Mouse (Mus musculus) forebrain, embryonic 15.5 days (tissue): ENCODE measurements around the gene Cmss1. TPM values are rescaled to one million over a fixed set of nuclear protein-coding genes. Genes with fewer than 3 reads are reported as not detected.

Source experiments
- ATAC-seq: fragments of 200-750 bp; cut with Nextera tagmentation; replicated peaks from 2 replicates; pipeline ENCODE4 v1.8.0; 2017; ENCODE audit warnings: mild to moderate bottlenecking, moderate TSS enrichment, moderate library complexity
- H3K27ac ChIP-seq: fragments of 300-500 bp; sonication (generic); replicated peaks from 2 replicates; pipeline ENCODE4 v1.5.1; 2015; ENCODE audit warnings: mild to moderate bottlenecking, inconsistent platforms
- H3K27me3 ChIP-seq: fragments of 300-500 bp; sonication (generic); 2 replicates; pipeline ENCODE4 v1.6.1; 2015; ENCODE audit warnings: inconsistent platforms
- H3K36me3 ChIP-seq: fragments of 300-500 bp; sonication (generic); 2 replicates; pipeline ENCODE4 v1.6.1; 2015; ENCODE audit warnings: mild to moderate bottlenecking, inconsistent platforms
- H3K4me1 ChIP-seq: fragments of 300-500 bp; sonication (generic); 2 replicates; pipeline ENCODE4 v1.6.1; 2015; ENCODE audit warnings: inconsistent platforms
- H3K4me2 ChIP-seq: fragments of 300-500 bp; sonication (generic); replicated peaks from 2 replicates; pipeline ENCODE4 v1.6.1; 2015; ENCODE audit warnings: mild to moderate bottlenecking, inconsistent platforms
- H3K4me3 ChIP-seq: fragments of 300-500 bp; sonication (generic); 2 replicates; pipeline ENCODE4 v1.5.1; 2015; ENCODE audit warnings: mild to moderate bottlenecking, inconsistent platforms
- H3K9ac ChIP-seq: fragments of 300-500 bp; sonication (generic); replicated peaks from 2 replicates; pipeline ENCODE4 v1.6.1; 2015; ENCODE audit warnings: mild to moderate bottlenecking, inconsistent platforms
- H3K9me3 ChIP-seq: fragments of 300-500 bp; sonication (generic); 2 replicates; pipeline ENCODE4 v1.6.1; 2016; ENCODE audit warnings: inconsistent platforms
- WGBS: fragments of 180-500 bp; shearing (Covaris S2); methylation state at CpG from one replicate; pipeline ENCODE4 v1.1.7; 2015; ENCODE audit warnings: mixed read lengths; 5-methylcytosine and 5-hydroxymethylcytosine counted together
- polyA plus RNA-seq: library from polyadenylated mRNA; unstranded; fragments of >200 nt; fragmentation: Nextera tagmentation; extraction: Ambion mirVana; gene quantifications from 2 replicates; pipeline ENCODE4 v1.2.1, GENCODE M21; 2015

Gene Cmss1
- polyA plus RNA-seq, 1 experiment from 2014 or later: 41.8 TPM

DNA sequence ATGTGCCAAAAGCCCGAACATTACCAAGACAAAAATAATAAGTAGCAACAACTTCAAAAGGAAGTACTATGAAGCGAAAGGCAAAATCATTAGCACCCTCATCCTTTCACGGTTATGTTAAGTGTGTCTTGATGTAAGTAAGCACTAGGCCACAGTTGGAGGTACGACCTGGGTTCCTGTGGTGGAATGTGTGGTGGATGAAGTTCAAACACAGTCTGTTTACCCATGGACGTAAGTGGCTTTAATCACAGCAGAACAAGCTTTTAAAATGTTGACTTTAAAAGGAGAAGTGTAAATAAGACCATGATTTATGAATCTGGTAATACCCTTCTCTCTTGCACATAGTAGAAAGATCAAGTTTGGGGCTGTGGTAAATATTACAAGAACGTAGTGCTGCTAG lies 100.5 kb downstream of the Cmss1 start:
- no peak overlapping the region for H3K4me2 ChIP-seq
- ATAC-seq: no peak
- H3K4me3 ChIP-seq: no peak overlapping the region
- no peaks in the 10 kb centered on the region for H3K4me1 ChIP-seq
- H3K9me3 ChIP-seq: no peaks in the 10 kb centered on the region
- no peaks in the 10 kb centered on the region for H3K27me3 ChIP-seq
- H3K36me3 ChIP-seq: no peaks in the 10 kb centered on the region
- no peak overlapping the region for H3K9ac ChIP-seq
- WGBS: 91% methylated on average over 6 of the region's 6 CpGs
- H3K27ac ChIP-seq: no peak overlapping the region

GRCm38 (mm10) chr16:57504728-57505127 lies 101.9 kb downstream of the Cmss1 start:
- H3K27ac ChIP-seq: no peak overlapping the region
- no peak overlapping the region for H3K9ac ChIP-seq
- WGBS: 94% methylated on average over 4 of the region's 4 CpGs

DNA sequence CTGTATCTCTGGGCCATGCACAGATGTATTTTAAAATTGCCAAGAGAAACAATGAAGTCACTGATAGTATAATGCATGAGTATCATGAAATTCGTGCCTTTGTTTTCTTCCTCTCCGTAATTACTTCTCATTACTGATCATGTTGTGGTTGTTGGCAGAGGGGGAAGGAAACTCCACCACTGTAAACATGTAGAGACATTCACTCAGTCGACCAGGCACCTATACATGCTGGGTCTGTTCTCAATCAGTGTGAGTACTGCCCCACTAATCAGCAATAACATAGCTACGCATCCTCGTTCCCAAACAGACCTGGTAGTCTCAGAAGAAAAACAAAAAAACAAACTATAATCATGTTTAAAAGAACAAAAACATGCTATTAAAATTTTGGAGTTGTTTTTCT lies 103.9 kb downstream of the Cmss1 start:
- WGBS: 56% methylated on average over 5 of the region's 5 CpGs
- Histone ChIP-seq H3K9ac (no peak overlapping the region), H3K36me3 (no peaks in the 10 kb centered on the region), H3K4me2 (no peak overlapping the region), H3K9me3 (no peaks in the 10 kb centered on the region), H3K27me3 (no peaks in the 10 kb centered on the region), H3K27ac (no peak overlapping the region), H3K4me1 (no peaks in the 10 kb centered on the region), H3K4me3 (no peak overlapping the region)
- ATAC-seq: no peak

More at GRCm38 (mm10) chr16:57504728-57505127, 101.9 kb downstream of the Cmss1 start:
- no peaks in the 10 kb centered on the region for H3K4me1 ChIP-seq
- H3K27me3 ChIP-seq: no peaks in the 10 kb centered on the region
- no peak for ATAC-seq
- H3K4me3 ChIP-seq: no peak overlapping the region
- H3K36me3 ChIP-seq: no peaks in the 10 kb centered on the region
- no peak overlapping the region for H3K4me2 ChIP-seq
- H3K9me3 ChIP-seq: no peaks in the 10 kb centered on the region

- H3K4me3 ChIP-seq: no peak overlapping the region
- no peaks in the 10 kb centered on the region for H3K4me1 ChIP-seq
- ATAC-seq: no peak
- H3K36me3 ChIP-seq: no peaks in the 10 kb centered on the region
- H3K4me2 ChIP-seq: no peak overlapping the region
- H3K27ac ChIP-seq: no peak overlapping the region
- no peaks in the 10 kb centered on the region for H3K27me3 ChIP-seq
- H3K9ac ChIP-seq: no peak overlapping the region
- WGBS: 44% methylated on average over 2 of the region's 2 CpGs
- H3K9me3 ChIP-seq: no peaks in the 10 kb centered on the region
Observed at GRCm38 (mm10) chr16:57502230-57502629, 104.4 kb downstream of the Cmss1 start.

- Histone ChIP-seq H3K4me3 (no peak overlapping the region), H3K27ac (no peak overlapping the region), H3K4me2 (no peak overlapping the region), H3K36me3 (no peaks in the 10 kb centered on the region), H3K4me1 (peaks cover 12% of the 10 kb centered on the region), H3K9ac (no peak overlapping the region), H3K27me3 (no peaks in the 10 kb centered on the region), H3K9me3 (no peaks in the 10 kb centered on the region)
- ATAC-seq: no peak
- WGBS: 70% methylated on average over 3 of the region's 3 CpGs
Observed at GRCm38 (mm10) chr16:57500851-57501250, 105.8 kb downstream of the Cmss1 start.

DNA sequence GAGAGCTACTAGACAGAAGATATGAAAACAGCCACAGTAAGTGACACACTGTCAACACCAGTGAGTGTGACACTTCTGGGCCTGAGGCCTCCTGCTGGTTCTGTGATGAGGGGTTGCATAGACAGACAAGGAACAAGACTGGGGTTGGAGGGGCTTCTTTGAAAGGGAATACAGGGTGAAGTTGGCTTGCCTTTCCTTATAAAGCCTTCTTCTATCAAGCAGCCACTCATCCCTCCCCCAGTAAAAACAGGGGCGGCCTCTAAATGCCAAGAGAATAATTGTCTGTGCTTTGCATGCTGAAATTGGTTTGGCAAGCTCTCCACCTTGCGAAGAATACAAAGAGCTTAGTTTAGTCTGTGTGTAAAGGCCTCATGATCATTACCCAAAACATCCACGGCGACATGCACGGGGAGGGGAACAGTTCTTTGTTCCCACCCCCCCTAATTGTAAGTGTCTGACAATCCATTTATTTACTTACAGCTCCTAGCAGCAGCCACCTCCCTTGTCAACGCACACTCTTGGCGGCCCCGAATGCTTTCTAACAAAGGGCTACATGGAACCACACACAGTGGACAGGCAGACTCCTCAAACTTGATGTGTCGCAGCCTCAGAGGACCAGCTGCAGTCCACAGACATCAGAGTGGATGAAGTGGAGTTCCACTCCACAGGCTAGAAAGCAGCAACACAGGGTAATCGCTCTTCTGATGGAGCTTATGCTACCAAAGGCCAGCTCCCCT lies 110.1 kb downstream of the Cmss1 start:
- Histone ChIP-seq H3K9me3 (no peaks in the 10 kb centered on the region), H3K27me3 (no peaks in the 10 kb centered on the region), H3K4me2 (no peak overlapping the region), H3K4me3 (no peak overlapping the region), H3K9ac (no peak overlapping the region), H3K36me3 (no peaks in the 10 kb centered on the region), H3K27ac (peak overlapping the region; percentile 44), H3K4me1 (peaks cover 12% of the 10 kb centered on the region)
- 14% methylated on average over 10 of the region's 10 CpGs for WGBS
- ATAC-seq: peak; percentile 94

- H3K27ac ChIP-seq: peak overlapping the region; percentile 44; the same call in 1 of the 2 replicates
- ATAC-seq: no peak
- 73% methylated on average over 10 of the region's 10 CpGs for WGBS
Observed at GRCm38 (mm10) chr16:57495476-57496203, 111.0 kb downstream of the Cmss1 start.

DNA sequence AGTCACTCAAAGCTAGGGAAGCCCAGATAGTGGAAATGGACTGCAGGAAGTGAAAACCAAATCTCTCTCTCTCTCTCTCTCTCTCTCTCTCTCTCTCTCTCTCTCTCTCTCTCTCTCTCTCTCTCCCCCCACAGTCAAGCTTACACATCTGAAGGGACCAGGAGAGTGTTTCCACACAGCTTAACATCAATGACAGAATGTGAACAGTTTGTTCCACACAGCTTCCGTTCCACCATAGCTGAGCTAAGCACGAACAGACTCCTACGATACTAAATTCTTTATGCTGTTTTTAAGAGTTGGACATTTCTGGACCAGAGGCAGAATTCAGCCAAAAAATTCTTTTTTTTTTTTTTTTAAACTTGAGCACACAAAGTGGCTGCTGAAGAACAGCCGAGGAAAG lies 114.8 kb downstream of the Cmss1 start:
- 94% methylated on average over 4 of the region's 4 CpGs for WGBS
- H3K27me3 ChIP-seq: no peaks in the 10 kb centered on the region
- H3K9me3 ChIP-seq: no peaks in the 10 kb centered on the region
- H3K4me1 ChIP-seq: peaks cover 9% of the 10 kb centered on the region
- no peaks in the 10 kb centered on the region for H3K36me3 ChIP-seq
- H3K9ac ChIP-seq: no peak overlapping the region
- H3K4me3 ChIP-seq: no peak overlapping the region
- ATAC-seq: no peak
- H3K4me2 ChIP-seq: no peak overlapping the region
- no peak overlapping the region for H3K27ac ChIP-seq

More at GRCm38 (mm10) chr16:57495476-57496203, 111.0 kb downstream of the Cmss1 start:
- no peak overlapping the region for H3K9ac ChIP-seq
- H3K4me3 ChIP-seq: no peak overlapping the region
- no peak overlapping the region for H3K4me2 ChIP-seq
- no peaks in the 10 kb centered on the region for H3K36me3 ChIP-seq
- H3K27me3 ChIP-seq: no peaks in the 10 kb centered on the region
- H3K9me3 ChIP-seq: no peaks in the 10 kb centered on the region
- H3K4me1 ChIP-seq: peaks cover 12% of the 10 kb centered on the region

GRCm38 (mm10) chr16:57490691-57491090 lies 116.0 kb downstream of the Cmss1 start:
- Histone ChIP-seq H3K9ac (no peak overlapping the region), H3K4me2 (no peak overlapping the region), H3K4me3 (no peak overlapping the region), H3K36me3 (no peaks in the 10 kb centered on the region), H3K27me3 (no peaks in the 10 kb centered on the region), H3K4me1 (no peaks in the 10 kb centered on the region), H3K9me3 (no peaks in the 10 kb centered on the region), H3K27ac (no peak overlapping the region)
- 85% methylated on average over 8 of the region's 8 CpGs for WGBS
- no peak for ATAC-seq

- Histone ChIP-seq H3K27me3 (no peaks in the 10 kb centered on the region), H3K9me3 (no peaks in the 10 kb centered on the region), H3K9ac (no peak overlapping the region)
Observed at GRCm38 (mm10) chr16:57488661-57489060, 118.0 kb downstream of the Cmss1 start.

GRCm38 (mm10) chr16:57486266-57486665 lies 120.4 kb downstream of the Cmss1 start:
- H3K27me3 ChIP-seq: no peaks in the 10 kb centered on the region
- H3K4me2 ChIP-seq: no peak overlapping the region
- no peak overlapping the region for H3K9ac ChIP-seq
- ATAC-seq: no peak
- H3K9me3 ChIP-seq: no peaks in the 10 kb centered on the region
- no peak overlapping the region for H3K4me3 ChIP-seq
- 87% methylated on average over 5 of the region's 5 CpGs for WGBS
- 0 out of 2 replicates have a peak, but pooled peaks cover 3% of the 10 kb centered on the region for H3K4me1 ChIP-seq
- H3K27ac ChIP-seq: no peak overlapping the region
- no peaks in the 10 kb centered on the region for H3K36me3 ChIP-seq

More at GRCm38 (mm10) chr16:57488661-57489060, 118.0 kb downstream of the Cmss1 start:
- Histone ChIP-seq H3K4me2 (no peak overlapping the region), H3K4me1 (0 out of 2 replicates have a peak, but pooled peaks cover 3% of the 10 kb centered on the region), H3K4me3 (no peak overlapping the region), H3K36me3 (no peaks in the 10 kb centered on the region), H3K27ac (no peak overlapping the region)
- ATAC-seq: no peak

GRCm38 (mm10) chr16:57485265-57485664 lies 121.4 kb downstream of the Cmss1 start:
- no peaks in the 10 kb centered on the region for H3K9me3 ChIP-seq
- 57% methylated on average over 9 of the region's 9 CpGs for WGBS
- H3K27me3 ChIP-seq: no peaks in the 10 kb centered on the region
- no peak overlapping the region for H3K27ac ChIP-seq
- H3K9ac ChIP-seq: no peak overlapping the region
- 0 out of 2 replicates have a peak, but pooled peaks have one; percentile 18 for ATAC-seq
- no peaks in the 10 kb centered on the region for H3K36me3 ChIP-seq
- H3K4me1 ChIP-seq: 0 out of 2 replicates have a peak, but pooled peaks cover 3% of the 10 kb centered on the region
- no peak overlapping the region for H3K4me2 ChIP-seq
- no peak overlapping the region for H3K4me3 ChIP-seq
